Mouse (Mus musculus): Measurements from ENCODE around the gene Tmem45b. TPM values are rescaled to one million over a fixed set of nuclear protein-coding genes. Genes with fewer than 3 reads are reported as not detected.
"Not testable (repeated sequence)": the region's sequence is repeated elsewhere in the genome, so short reads cannot be mapped to it uniquely, and the experiment has no call there.

Tmem45b gene
- 0.22 TPM in 1 of 2 replicates, not detected in the other for polyA plus RNA-seq (2015; fragmentation: Nextera tagmentation; extraction: Ambion mirVana)

GRCm38 (mm10) chr9:31463692-31464474 is at the start of gene Tmem45b:
Tmem45b (minus strand) TSS chr9:31464462.
- peaks cover 24% of the 10 kb centered on the region for H3K27me3 ChIP-seq
- H3K36me3 ChIP-seq: no peaks in the 10 kb centered on the region
- H3K4me3 ChIP-seq: peak within 1 kb of the TSS; percentile 13
- ATAC-seq (ENCODE audit: low FRiP score, low read depth): peak; percentile 19; the same call in 1 of the 2 replicates
- no peaks in the 10 kb centered on the region for H3K9me3 ChIP-seq
- H3K4me1 ChIP-seq (replicated peaks): peaks cover 5% of the 10 kb centered on the region
- WGBS: 8% methylated on average over 33 of the region's 33 CpGs
- no peak within 1 kb of the TSS for H3K9ac ChIP-seq
- no peak within 1 kb of the TSS for H3K27ac ChIP-seq (replicated peaks)
- H3K4me2 ChIP-seq: peak within 1 kb of the TSS; percentile 46

GRCm38 (mm10) chr9:31508189-31508588 is 43.9 kb upstream of the Tmem45b start:
- H3K9ac ChIP-seq: no peak overlapping the region
- no peaks in the 10 kb centered on the region for H3K4me1 ChIP-seq (replicated peaks)
- H3K4me2 ChIP-seq: no peak overlapping the region
- no peaks in the 10 kb centered on the region for H3K27me3 ChIP-seq
- no peak overlapping the region for H3K27ac ChIP-seq (replicated peaks)
- WGBS: 84% methylated on average over 3 of the region's 3 CpGs
- H3K36me3 ChIP-seq: no peaks in the 10 kb centered on the region
- no peak for ATAC-seq (ENCODE audit: low FRiP score, low read depth)
- no peaks in the 10 kb centered on the region for H3K9me3 ChIP-seq
- H3K4me3 ChIP-seq: no peak overlapping the region

- H3K27me3 ChIP-seq; H3K27ac ChIP-seq (replicated peaks); H3K9me3 ChIP-seq; ATAC-seq (ENCODE audit: low FRiP score, low read depth); H3K4me3 ChIP-seq; H3K36me3 ChIP-seq; H3K9ac ChIP-seq; H3K4me1 ChIP-seq (replicated peaks); H3K4me2 ChIP-seq: not testable (repeated sequence)
- WGBS: 90% methylated on average over 1 of the region's 1 CpGs
Measured at GRCm38 (mm10) chr9:31501221-31501620, 37.0 kb upstream of the Tmem45b start.

- H3K9ac ChIP-seq: no peak overlapping the region
- H3K9me3 ChIP-seq: no peaks in the 10 kb centered on the region
- no peak overlapping the region for H3K4me3 ChIP-seq
- no peak for ATAC-seq (ENCODE audit: low FRiP score, low read depth)
- no peaks in the 10 kb centered on the region for H3K36me3 ChIP-seq
- H3K4me1 ChIP-seq (replicated peaks): peaks cover 5% of the 10 kb centered on the region
- H3K4me2 ChIP-seq: no peak overlapping the region
- peaks cover 24% of the 10 kb centered on the region for H3K27me3 ChIP-seq
- no peak overlapping the region for H3K27ac ChIP-seq (replicated peaks)
- 54% methylated on average over 9 of the region's 9 CpGs for WGBS
Measured at GRCm38 (mm10) chr9:31463190-31463589, 1.1 kb downstream of the Tmem45b start.

GRCm38 (mm10) chr9:31454356-31454755 is 9.9 kb downstream of the Tmem45b start:
- Histone ChIP-seq H3K9me3 (no peaks in the 10 kb centered on the region), H3K27ac (replicated peaks) (no peak overlapping the region), H3K9ac (no peak overlapping the region), H3K4me2 (no peak overlapping the region), H3K36me3 (no peaks in the 10 kb centered on the region), H3K4me1 (replicated peaks) (no peaks in the 10 kb centered on the region), H3K27me3 (no peaks in the 10 kb centered on the region), H3K4me3 (no peak overlapping the region)
- no peak for ATAC-seq (ENCODE audit: low FRiP score, low read depth)
- WGBS: 39% methylated on average over 1 of the region's 1 CpGs

- H3K27ac ChIP-seq (replicated peaks): no peak overlapping the region
- H3K9ac ChIP-seq: no peak overlapping the region
- H3K36me3 ChIP-seq: no peaks in the 10 kb centered on the region
- H3K4me3 ChIP-seq: no peak overlapping the region
- no peaks in the 10 kb centered on the region for H3K27me3 ChIP-seq
- H3K4me2 ChIP-seq: no peak overlapping the region
- H3K9me3 ChIP-seq: no peaks in the 10 kb centered on the region
- H3K4me1 ChIP-seq (replicated peaks): no peaks in the 10 kb centered on the region
- no peak for ATAC-seq (ENCODE audit: low FRiP score, low read depth)
- WGBS: 80% methylated on average over 10 of the region's 10 CpGs
Measured at GRCm38 (mm10) chr9:31452166-31452565, 12.1 kb downstream of the Tmem45b start.

GRCm38 (mm10) chr9:31449145-31449772 is 15.0 kb downstream of the Tmem45b start:
- H3K9ac ChIP-seq: no peak overlapping the region
- no peaks in the 10 kb centered on the region for H3K4me1 ChIP-seq (replicated peaks)
- no peak overlapping the region for H3K4me3 ChIP-seq
- H3K9me3 ChIP-seq: no peaks in the 10 kb centered on the region
- no peak for ATAC-seq (ENCODE audit: low FRiP score, low read depth)
- H3K27me3 ChIP-seq: no peaks in the 10 kb centered on the region
- no peak overlapping the region for H3K27ac ChIP-seq (replicated peaks)
- H3K4me2 ChIP-seq: no peak overlapping the region
- WGBS: 91% methylated on average over 7 of the region's 7 CpGs
- H3K36me3 ChIP-seq: no peaks in the 10 kb centered on the region

GRCm38 (mm10) chr9:31444236-31444635 is 20.0 kb downstream of the Tmem45b start:
- ATAC-seq (ENCODE audit: low FRiP score, low read depth): no peak
- Histone ChIP-seq H3K27me3 (no peaks in the 10 kb centered on the region), H3K4me2 (no peak overlapping the region), H3K9me3 (no peaks in the 10 kb centered on the region), H3K36me3 (no peaks in the 10 kb centered on the region), H3K4me3 (no peak overlapping the region), H3K9ac (no peak overlapping the region), H3K4me1 (replicated peaks) (no peaks in the 10 kb centered on the region), H3K27ac (replicated peaks) (no peak overlapping the region)
- WGBS: 85% methylated on average over 8 of the region's 8 CpGs

- Histone ChIP-seq H3K27me3 (no peaks in the 10 kb centered on the region), H3K4me3 (no peak overlapping the region), H3K27ac (replicated peaks) (no peak overlapping the region), H3K9me3 (no peaks in the 10 kb centered on the region), H3K4me1 (replicated peaks) (no peaks in the 10 kb centered on the region), H3K9ac (no peak overlapping the region), H3K36me3 (no peaks in the 10 kb centered on the region), H3K4me2 (no peak overlapping the region)
- 87% methylated on average over 3 of the region's 3 CpGs for WGBS
- no peak for ATAC-seq (ENCODE audit: low FRiP score, low read depth)
Measured at GRCm38 (mm10) chr9:31441487-31441886, 22.8 kb downstream of the Tmem45b start.

- no peaks in the 10 kb centered on the region for H3K4me1 ChIP-seq (replicated peaks)
- H3K27me3 ChIP-seq: no peaks in the 10 kb centered on the region
- H3K27ac ChIP-seq (replicated peaks): no peak overlapping the region
- ATAC-seq (ENCODE audit: low FRiP score, low read depth): no peak
- no peaks in the 10 kb centered on the region for H3K9me3 ChIP-seq
- no peaks in the 10 kb centered on the region for H3K36me3 ChIP-seq
- H3K4me3 ChIP-seq: no peak overlapping the region
- no peak overlapping the region for H3K4me2 ChIP-seq
- H3K9ac ChIP-seq: no peak overlapping the region
- 91% methylated on average over 5 of the region's 5 CpGs for WGBS
Measured at GRCm38 (mm10) chr9:31440366-31440765, 23.9 kb downstream of the Tmem45b start.

GRCm38 (mm10) chr9:31439341-31439740 is 24.9 kb downstream of the Tmem45b start:
- no peaks in the 10 kb centered on the region for H3K36me3 ChIP-seq
- H3K27me3 ChIP-seq: no peaks in the 10 kb centered on the region
- no peak overlapping the region for H3K9ac ChIP-seq
- H3K9me3 ChIP-seq: no peaks in the 10 kb centered on the region
- no peak overlapping the region for H3K27ac ChIP-seq (replicated peaks)
- H3K4me1 ChIP-seq (replicated peaks): no peaks in the 10 kb centered on the region
- H3K4me3 ChIP-seq: no peak overlapping the region
- no peak for ATAC-seq (ENCODE audit: low FRiP score, low read depth)
- WGBS: 85% methylated on average over 6 of the region's 6 CpGs
- H3K4me2 ChIP-seq: no peak overlapping the region

- no peaks in the 10 kb centered on the region for H3K27me3 ChIP-seq
- no peak overlapping the region for H3K4me2 ChIP-seq
- no peak overlapping the region for H3K27ac ChIP-seq (replicated peaks)
- WGBS: 65% methylated on average over 5 of the region's 5 CpGs
- no peak for ATAC-seq (ENCODE audit: low FRiP score, low read depth)
- no peaks in the 10 kb centered on the region for H3K4me1 ChIP-seq (replicated peaks)
- H3K9me3 ChIP-seq: no peaks in the 10 kb centered on the region
- no peak overlapping the region for H3K9ac ChIP-seq
- H3K4me3 ChIP-seq: no peak overlapping the region
- no peaks in the 10 kb centered on the region for H3K36me3 ChIP-seq
Measured at GRCm38 (mm10) chr9:31438834-31439233, 25.4 kb downstream of the Tmem45b start.

Data from hindbrain, embryonic 15.5 days (tissue).